Mouse (Mus musculus) erythroblast, embryonic 14.5 days (primary cell): Measurements from ENCODE around the gene Ndufaf4.

ENCODE experiments used
- GATA1 ChIP-seq: IDR thresholded peaks from 2 replicates; pipeline ENCODE4 v1.6.1; 2012; ENCODE audit warnings: low read length, inconsistent platforms, mixed read lengths
- TAL1 ChIP-seq: IDR thresholded peaks from 3 replicates; pipeline ENCODE4 v1.6.1; 2012; ENCODE audit warnings: low read length, inconsistent platforms, mixed read lengths

DNA sequence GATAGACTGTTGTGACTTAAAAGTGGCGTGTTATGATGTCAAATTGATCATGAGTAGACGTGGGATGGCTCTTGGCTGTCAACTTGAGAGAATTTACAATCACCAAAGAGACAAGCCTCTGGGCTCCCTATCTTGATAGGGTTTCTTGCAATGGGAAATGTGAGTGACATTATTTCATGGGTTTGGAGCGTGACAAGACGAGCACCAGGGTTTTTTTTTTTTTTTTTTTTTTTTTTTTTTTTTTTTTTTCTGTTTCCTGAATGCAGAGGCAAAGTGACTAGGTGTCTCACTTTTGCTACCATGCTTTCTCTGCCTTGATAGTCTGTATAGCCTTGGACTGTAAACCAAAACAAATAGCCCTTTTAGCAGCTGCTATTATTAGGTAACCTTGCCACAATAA is 3.3 kb upstream of the Ndufaf4 start:
- TF ChIP-seq TAL1 (no peak), GATA1 (no peak)
